Mouse (Mus musculus) megakaryocyte, embryonic 14.5 days (primary cell): ENCODE results near the gene Ppil6. TPM values are rescaled to one million over a fixed set of nuclear protein-coding genes. Genes with fewer than 3 reads are reported as not detected.
A peak's percentile ranks its signal among the peaks of the same experiment; 100 is the strongest.

Experiments used
- H3K27me3 ChIP-seq: replicated peaks from 2 replicates; pipeline ENCODE3; 2012; ENCODE audit warnings: inconsistent platforms
- H3K36me3 ChIP-seq: replicated peaks from 2 replicates; pipeline ENCODE3; 2012; ENCODE audit warnings: low read length, inconsistent platforms, mixed read lengths
- H3K4me1 ChIP-seq: 2 replicates; pipeline ENCODE4 v1.6.1; 2012; ENCODE audit warnings: inconsistent platforms
- H3K4me3 ChIP-seq: replicated peaks from 2 replicates; pipeline ENCODE3; 2012; ENCODE audit warnings: moderate library complexity, mild to moderate bottlenecking, inconsistent platforms
- H3K9me3 ChIP-seq: 2 replicates; pipeline ENCODE4 v1.6.1; 2012; ENCODE audit warnings: inconsistent platforms
- FLI1 ChIP-seq: IDR thresholded peaks from 2 replicates; pipeline ENCODE4 v1.6.1; 2012; ENCODE audit warnings: low read length, inconsistent platforms, mixed read lengths
- GATA1 ChIP-seq: IDR thresholded peaks from 3 replicates; pipeline ENCODE4 v1.6.1; 2012; ENCODE audit warnings: mixed read lengths, low read length, inconsistent platforms, borderline replicate concordance
- polyA plus RNA-seq: library from polyadenylated mRNA; stranded (reverse); fragments of >175 nt; gene quantifications from 2 replicates; pipeline ENCODE4 v1.2.3, GENCODE M21; 2012; ENCODE audit warnings: low replicate concordance; ENCODE audit not compliant: insufficient read depth

The Ppil6 gene
- polyA plus RNA-seq, 1 experiment = not detected

DNA sequence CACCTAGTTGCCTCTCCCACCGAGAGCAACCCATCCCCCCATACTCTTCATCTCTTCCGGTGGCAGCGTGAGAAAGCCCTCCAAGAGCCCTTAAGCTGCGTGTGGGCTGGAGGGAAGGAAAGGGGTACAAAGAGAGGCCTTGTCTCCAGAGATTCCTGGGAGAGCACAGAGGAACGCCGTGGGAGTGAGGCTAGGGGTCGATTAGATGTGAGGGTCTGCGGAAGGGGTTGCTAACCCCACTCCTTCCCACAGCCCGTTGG, 13.3 kb upstream of the Ppil6 start:
- Histone ChIP-seq H3K4me3 (peak overlapping the region; percentile 92), H3K27me3 (peaks cover 37% of the 10 kb centered on the region), H3K36me3 (peaks cover 33% of the 10 kb centered on the region), H3K9me3 (no peaks in the 10 kb centered on the region), H3K4me1 (peaks cover 78% of the 10 kb centered on the region)
- TF ChIP-seq GATA1 (no peak), FLI1 (no peak)

- Histone ChIP-seq H3K36me3 (peaks cover 39% of the 10 kb centered on the region), H3K9me3 (no peaks in the 10 kb centered on the region), H3K27me3 (peaks cover 43% of the 10 kb centered on the region), H3K4me1 (peaks cover 76% of the 10 kb centered on the region), H3K4me3 (peak overlapping the region; percentile 92)
- TF ChIP-seq FLI1 (no peak), GATA1 (peak; percentile 13; the same call in 1 of the 3 replicates)
Measured at GRCm38 (mm10) chr10:41477278-41478181, 12.7 kb upstream of the Ppil6 start.

DNA sequence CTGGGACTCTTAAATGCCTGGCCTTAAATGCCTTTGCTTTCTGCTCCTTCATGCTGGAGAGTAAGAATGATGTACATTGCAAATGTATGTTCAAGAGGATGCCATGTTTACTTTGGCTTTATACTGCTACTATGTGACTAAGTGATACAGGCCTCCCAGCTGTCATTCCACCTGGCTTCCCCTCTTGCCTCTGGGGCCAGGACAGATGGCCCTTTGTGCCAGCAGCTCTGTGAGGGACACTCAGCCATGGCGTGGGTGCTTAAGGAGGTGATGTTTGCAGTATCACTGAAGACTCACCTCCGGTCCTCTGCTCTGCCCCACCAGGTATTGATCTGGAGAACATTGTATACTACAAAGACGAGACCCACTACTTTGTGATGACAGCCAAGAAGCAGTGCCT, 10.3 kb upstream of the Ppil6 start:
- peaks cover 56% of the 10 kb centered on the region for H3K4me1 ChIP-seq
- peaks cover 67% of the 10 kb centered on the region for H3K27me3 ChIP-seq
- peaks cover 63% of the 10 kb centered on the region for H3K36me3 ChIP-seq
- no peaks in the 10 kb centered on the region for H3K9me3 ChIP-seq
- TF ChIP-seq GATA1 (no peak), FLI1 (no peak)
- no peak overlapping the region for H3K4me3 ChIP-seq

DNA sequence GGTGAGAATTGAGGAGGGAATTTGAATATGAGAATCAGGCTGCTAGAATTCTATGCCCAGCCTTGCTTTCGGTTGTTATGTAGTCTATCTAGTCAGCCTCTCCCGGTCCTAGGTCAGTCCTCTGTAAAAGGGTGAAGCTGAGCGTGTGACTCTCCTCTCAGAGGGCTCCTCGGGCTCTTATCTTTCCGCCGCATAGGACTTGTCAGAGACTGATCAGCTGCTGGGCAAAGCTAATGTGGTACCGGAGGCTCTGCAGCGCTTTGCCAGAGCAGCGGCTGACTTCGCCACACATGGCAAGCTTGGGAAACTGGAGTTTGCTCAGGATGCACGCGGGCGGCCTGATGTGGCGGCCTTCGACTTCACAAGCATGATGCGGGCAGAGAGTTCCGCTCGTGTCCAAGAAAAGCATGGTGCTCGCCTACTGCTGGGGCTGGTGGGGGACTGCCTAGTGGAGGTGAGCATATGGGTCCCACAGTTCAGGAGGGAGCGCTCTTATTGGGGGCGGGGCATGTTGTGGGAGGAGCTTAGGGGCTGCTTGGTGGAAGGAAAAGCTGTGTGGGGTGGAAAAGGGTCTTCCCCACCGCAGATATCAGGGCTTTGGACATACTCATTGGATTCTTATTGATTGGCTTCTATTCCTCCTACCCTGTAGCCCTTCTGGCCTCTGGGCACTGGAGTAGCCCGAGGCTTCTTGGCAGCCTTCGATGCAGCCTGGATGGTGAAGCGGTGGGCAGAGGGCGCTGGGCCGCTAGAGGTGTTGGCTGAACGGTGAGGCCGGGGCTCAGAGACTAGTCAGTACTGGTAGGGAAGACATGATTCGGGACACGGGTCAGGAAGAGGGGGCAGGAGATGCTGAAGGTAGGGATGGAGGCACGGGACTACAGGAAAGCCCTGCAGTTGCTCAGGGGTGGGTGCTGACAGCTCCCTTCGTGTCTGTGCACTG, 9.0 kb upstream of the Ppil6 start:
- Histone ChIP-seq H3K36me3 (peaks cover 75% of the 10 kb centered on the region), H3K4me1 (peaks cover 47% of the 10 kb centered on the region), H3K9me3 (no peaks in the 10 kb centered on the region), H3K4me3 (no peak overlapping the region), H3K27me3 (peaks cover 75% of the 10 kb centered on the region)
- TF ChIP-seq GATA1 (no peak), FLI1 (no peak)

DNA sequence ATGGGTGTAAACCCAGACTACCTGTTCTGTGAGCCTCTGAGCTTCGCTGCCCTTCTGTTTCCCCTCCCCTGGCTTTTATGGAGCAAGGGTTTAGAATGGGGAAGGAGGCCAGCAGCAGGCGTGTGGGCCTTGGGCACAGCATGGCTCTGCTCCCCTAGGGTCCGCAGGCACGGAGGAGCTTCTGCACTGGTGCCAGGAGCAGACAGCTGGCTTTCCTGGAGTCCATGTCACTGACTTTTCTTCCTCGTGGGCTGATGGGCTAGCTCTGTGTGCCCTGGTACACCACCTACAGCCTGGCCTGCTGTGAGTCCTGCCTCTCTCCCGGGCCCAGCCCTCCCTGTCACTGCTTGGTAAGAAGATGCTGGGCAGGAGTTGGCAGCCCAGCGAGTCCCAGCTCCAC, 7.8 kb upstream of the Ppil6 start:
- H3K4me3 ChIP-seq = no peak overlapping the region
- H3K4me1 ChIP-seq = peaks cover 38% of the 10 kb centered on the region
- H3K27me3 ChIP-seq = peaks cover 84% of the 10 kb centered on the region
- no peaks in the 10 kb centered on the region for H3K9me3 ChIP-seq
- peaks cover 87% of the 10 kb centered on the region for H3K36me3 ChIP-seq
- TF ChIP-seq FLI1 (no peak), GATA1 (no peak)

DNA sequence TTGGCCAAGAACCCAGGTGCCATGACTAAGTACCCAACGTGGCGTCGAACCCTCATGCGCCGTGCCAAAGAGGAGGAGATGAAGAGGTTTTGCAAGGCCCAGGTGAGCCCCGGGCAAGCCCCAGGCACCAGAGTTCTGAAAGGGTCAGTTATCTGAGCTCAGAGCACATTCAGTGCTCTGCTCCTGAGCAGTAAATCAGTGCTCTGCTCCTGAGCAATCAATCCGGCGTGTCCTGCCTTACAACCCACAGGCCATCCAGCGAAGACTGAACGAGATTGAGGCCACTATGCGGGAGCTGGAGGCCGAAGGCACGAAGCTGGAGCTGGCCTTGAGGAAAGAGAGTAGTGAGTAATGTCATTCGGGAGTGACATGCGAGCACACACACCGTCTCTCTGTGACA, 4.5 kb upstream of the Ppil6 start:
- Histone ChIP-seq H3K36me3 (peaks cover 75% of the 10 kb centered on the region), H3K27me3 (peaks cover 84% of the 10 kb centered on the region), H3K4me1 (peaks cover 47% of the 10 kb centered on the region), H3K4me3 (peak overlapping the region; percentile 46), H3K9me3 (no peaks in the 10 kb centered on the region)
- TF ChIP-seq FLI1 (no peak), GATA1 (no peak)

- peaks cover 77% of the 10 kb centered on the region for H3K27me3 ChIP-seq
- H3K4me3 ChIP-seq = no peak overlapping the region
- TF ChIP-seq FLI1 = no peak
- no peak for TF ChIP-seq GATA1
- no peaks in the 10 kb centered on the region for H3K9me3 ChIP-seq
- H3K4me1 ChIP-seq = peaks cover 43% of the 10 kb centered on the region
- H3K36me3 ChIP-seq = peaks cover 67% of the 10 kb centered on the region
Measured at GRCm38 (mm10) chr10:41486506-41487170, 3.6 kb upstream of the Ppil6 start.

GRCm38 (mm10) chr10:41488877-41489276, 1.4 kb upstream of the Ppil6 start:
- H3K9me3 ChIP-seq = no peaks in the 10 kb centered on the region
- TF ChIP-seq GATA1 = no peak
- no peak for TF ChIP-seq FLI1
- H3K36me3 ChIP-seq = peaks cover 44% of the 10 kb centered on the region
- H3K4me3 ChIP-seq = peak overlapping the region; percentile 95
- peaks cover 38% of the 10 kb centered on the region for H3K4me1 ChIP-seq
- peaks cover 55% of the 10 kb centered on the region for H3K27me3 ChIP-seq

DNA sequence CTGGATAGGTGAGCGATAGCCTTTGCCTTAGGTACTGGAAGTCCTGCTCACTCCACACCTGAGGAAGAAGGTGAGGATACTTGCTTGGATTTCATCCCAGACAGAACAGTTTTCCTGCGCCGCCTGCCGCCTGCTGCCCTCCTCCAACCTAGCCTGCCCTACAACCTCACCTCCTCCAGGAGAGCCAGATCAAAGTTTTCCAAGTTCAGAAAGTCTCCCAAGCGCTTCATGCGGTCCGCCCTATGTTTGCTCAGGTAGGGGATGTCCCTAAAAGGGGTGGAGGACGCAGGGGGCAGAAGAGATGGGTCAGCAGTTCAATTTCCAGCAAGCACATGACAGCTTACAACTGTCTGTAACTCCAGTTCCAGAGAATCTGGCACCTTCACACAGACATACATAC, 945 bp upstream of the Ppil6 start:
- Histone ChIP-seq H3K4me1 (peaks cover 38% of the 10 kb centered on the region), H3K36me3 (peaks cover 40% of the 10 kb centered on the region), H3K4me3 (peak overlapping the region; percentile 95), H3K9me3 (no peaks in the 10 kb centered on the region), H3K27me3 (peaks cover 54% of the 10 kb centered on the region)
- TF ChIP-seq GATA1 = no peak
- no peak for TF ChIP-seq FLI1

GRCm38 (mm10) chr10:41490518-41490873, 257 bp downstream of the Ppil6 start:
- H3K4me3 ChIP-seq = peak overlapping the region; percentile 95
- peaks cover 38% of the 10 kb centered on the region for H3K4me1 ChIP-seq
- no peaks in the 10 kb centered on the region for H3K9me3 ChIP-seq
- peaks cover 49% of the 10 kb centered on the region for H3K27me3 ChIP-seq
- H3K36me3 ChIP-seq = peaks cover 28% of the 10 kb centered on the region
- TF ChIP-seq FLI1 (no peak), GATA1 (no peak)
